Mouse (Mus musculus) megakaryocyte, adult 5-6 weeks (primary cell): ENCODE results near the gene Lsm3. TPM values are rescaled to one million over a fixed set of nuclear protein-coding genes. Genes with fewer than 3 reads are reported as not detected.

Source experiments
- ATAC-seq: 2 replicates; pipeline ENCODE4 v1.8.0; 2016; ENCODE audit warnings: mild to moderate bottlenecking, inconsistent platforms; ENCODE audit not compliant: poor library complexity, severe bottlenecking
- total RNA-seq, 2 experiments: library from RNA; stranded (forward) in 1 of 2; stranded (reverse) in 1 of 2; fragments of 153-499, 151-499 nt in 1 of 2; fragments of 221-1000, 200-1000 nt in 1 of 2; gene quantifications; 2 replicates each; pipeline versions ENCODE4 v1.2.3 to v1.2.4; 2015 to 2017

Lsm3 gene
- total RNA-seq, 2 experiments from 2014 or later = 84.7 to 288 TPM

- peak; percentile 73 for ATAC-seq
Measured at GRCm38 (mm10) chr6:91509326-91509725, 6.4 kb upstream of the Lsm3 start.

- no peak for ATAC-seq
Measured at GRCm38 (mm10) chr6:91510211-91510610, 5.5 kb upstream of the Lsm3 start.

- ATAC-seq = no peak
Measured at GRCm38 (mm10) chr6:91514135-91514534, 1.6 kb upstream of the Lsm3 start.

- no peak for ATAC-seq
Measured at GRCm38 (mm10) chr6:91514737-91515362, 878 bp upstream of the Lsm3 start.

GRCm38 (mm10) chr6:91518454-91519020, 2.8 kb downstream of the Lsm3 start:
- no peak for ATAC-seq

GRCm38 (mm10) chr6:91522816-91523215, 7.1 kb downstream of the Lsm3 start:
- ATAC-seq = no peak

GRCm38 (mm10) chr6:91525544-91525943, 9.8 kb downstream of the Lsm3 start:
- ATAC-seq = no peak

GRCm38 (mm10) chr6:91527227-91527860, 11.6 kb downstream of the Lsm3 start:
- ATAC-seq = 0 out of 2 replicates have a peak, but pooled peaks have one; percentile 49

GRCm38 (mm10) chr6:91528265-91528664, 12.5 kb downstream of the Lsm3 start:
- no peak for ATAC-seq

GRCm38 (mm10) chr6:91530673-91531072, 14.9 kb downstream of the Lsm3 start:
- ATAC-seq = no peak

- no peak for ATAC-seq
Measured at GRCm38 (mm10) chr6:91531276-91531675, 15.5 kb downstream of the Lsm3 start.

GRCm38 (mm10) chr6:91532661-91533060, 16.9 kb downstream of the Lsm3 start:
- ATAC-seq = no peak

GRCm38 (mm10) chr6:91533359-91533758, 17.6 kb downstream of the Lsm3 start:
- ATAC-seq = no peak

- no peak for ATAC-seq
Measured at GRCm38 (mm10) chr6:91533771-91534170, 18.0 kb downstream of the Lsm3 start.

- no peak for ATAC-seq
Measured at GRCm38 (mm10) chr6:91534268-91534667, 18.5 kb downstream of the Lsm3 start.

- no peak for ATAC-seq
Measured at GRCm38 (mm10) chr6:91535231-91535630, 19.5 kb downstream of the Lsm3 start.

- ATAC-seq = no peak
Measured at GRCm38 (mm10) chr6:91536047-91536765, 20.5 kb downstream of the Lsm3 start.

- no peak for ATAC-seq
Measured at GRCm38 (mm10) chr6:91541276-91541675, 25.5 kb downstream of the Lsm3 start.

GRCm38 (mm10) chr6:91543056-91543455, 27.3 kb downstream of the Lsm3 start:
- no peak for ATAC-seq

- no peak for ATAC-seq
Measured at GRCm38 (mm10) chr6:91546241-91546884, 30.6 kb downstream of the Lsm3 start.

GRCm38 (mm10) chr6:91547313-91547712, 31.6 kb downstream of the Lsm3 start:
- no peak for ATAC-seq
